Mouse (Mus musculus) embryonic fibroblast, embryonic 13.5 days (primary cell): ENCODE results near the gene Faap100.

Experiments used
- CTCF ChIP-seq: IDR thresholded peaks from 2 replicates; pipeline ENCODE4 v1.5.1; 2011; ENCODE audit warnings: mild to moderate bottlenecking, control low read depth, low read length, moderate library complexity, borderline replicate concordance; ENCODE audit not compliant: insufficient read depth
- POLR2A ChIP-seq: IDR thresholded peaks from 2 replicates; pipeline ENCODE4 v1.6.1; 2011; ENCODE audit warnings: low read depth, mild to moderate bottlenecking, control low read depth, low read length, moderate library complexity

- TF ChIP-seq CTCF (no peak), POLR2A (no peak)
Observed at GRCm38 (mm10) chr11:120335431-120336021, 43.0 kb downstream of the Faap100 start.
